Mouse (Mus musculus): ENCODE results near the gene Map4k4. TPM values are rescaled to one million over a fixed set of nuclear protein-coding genes. Genes with fewer than 3 reads are reported as not detected.

Map4k4 gene
- polyA plus RNA-seq, 1 experiment from 2014 or later, result 52.6 TPM

- Histone ChIP-seq H3K27ac (no peak overlapping the region), H3K27me3 (no peaks in the 10 kb centered on the region), H3K4me3 (no peak overlapping the region), H3K36me3 (no peaks in the 10 kb centered on the region), H3K4me1 (replicated peaks) (no peaks in the 10 kb centered on the region), H3K9me3 (no peaks in the 10 kb centered on the region), H3K9ac (no peak overlapping the region), H3K4me2 (no peak overlapping the region)
- 90% methylated on average over 6 of the region's 6 CpGs for WGBS
- no peak for ATAC-seq (ENCODE audit: low FRiP score)
These were observed 145.0 kb downstream of the Map4k4 start for GRCm38 (mm10) chr1:40045686-40046085.

GRCm38 (mm10) chr1:40046600-40046999, 145.9 kb downstream of the Map4k4 start:
- no peak overlapping the region for H3K4me3 ChIP-seq
- 86% methylated on average over 5 of the region's 5 CpGs for WGBS

GRCm38 (mm10) chr1:40051157-40051556, 150.4 kb downstream of the Map4k4 start:
- H3K36me3 ChIP-seq, result no peaks in the 10 kb centered on the region
- H3K27ac ChIP-seq, result no peak overlapping the region
- no peak for ATAC-seq (ENCODE audit: low FRiP score)
- H3K4me2 ChIP-seq, result no peak overlapping the region
- H3K27me3 ChIP-seq, result no peaks in the 10 kb centered on the region
- H3K4me1 ChIP-seq (replicated peaks), result no peaks in the 10 kb centered on the region
- 95% methylated on average over 6 of the region's 6 CpGs for WGBS
- H3K9me3 ChIP-seq, result no peaks in the 10 kb centered on the region
- H3K9ac ChIP-seq, result no peak overlapping the region
- H3K4me3 ChIP-seq, result no peak overlapping the region

More at GRCm38 (mm10) chr1:40046600-40046999, 145.9 kb downstream of the Map4k4 start:
- H3K9ac ChIP-seq, result no peak overlapping the region
- H3K9me3 ChIP-seq, result no peaks in the 10 kb centered on the region
- no peak overlapping the region for H3K27ac ChIP-seq
- H3K4me2 ChIP-seq, result no peak overlapping the region
- H3K36me3 ChIP-seq, result no peaks in the 10 kb centered on the region
- ATAC-seq (ENCODE audit: low FRiP score), result no peak
- no peaks in the 10 kb centered on the region for H3K27me3 ChIP-seq
- H3K4me1 ChIP-seq (replicated peaks), result no peaks in the 10 kb centered on the region

- H3K27me3 ChIP-seq, result no peaks in the 10 kb centered on the region
- H3K4me2 ChIP-seq, result no peak overlapping the region
- 71% methylated on average over 8 of the region's 8 CpGs for WGBS
- no peaks in the 10 kb centered on the region for H3K9me3 ChIP-seq
- no peak overlapping the region for H3K27ac ChIP-seq
- no peak for ATAC-seq (ENCODE audit: low FRiP score)
- no peaks in the 10 kb centered on the region for H3K36me3 ChIP-seq
- H3K4me1 ChIP-seq (replicated peaks), result no peaks in the 10 kb centered on the region
- no peak overlapping the region for H3K9ac ChIP-seq
- no peak overlapping the region for H3K4me3 ChIP-seq
These were observed 151.4 kb downstream of the Map4k4 start for GRCm38 (mm10) chr1:40052156-40052555.

- no peak for ATAC-seq (ENCODE audit: low FRiP score)
- H3K4me2 ChIP-seq, result no peak overlapping the region
- H3K27me3 ChIP-seq, result no peaks in the 10 kb centered on the region
- H3K9me3 ChIP-seq, result no peaks in the 10 kb centered on the region
- H3K4me3 ChIP-seq, result no peak overlapping the region
- no peak overlapping the region for H3K27ac ChIP-seq
- no peak overlapping the region for H3K9ac ChIP-seq
- 84% methylated on average over 5 of the region's 5 CpGs for WGBS
- H3K36me3 ChIP-seq, result no peaks in the 10 kb centered on the region
- no peaks in the 10 kb centered on the region for H3K4me1 ChIP-seq (replicated peaks)
These were observed 152.4 kb downstream of the Map4k4 start for GRCm38 (mm10) chr1:40053071-40053470.

GRCm38 (mm10) chr1:40055051-40055450, 154.3 kb downstream of the Map4k4 start:
- ATAC-seq (ENCODE audit: low FRiP score), result no peak
- Histone ChIP-seq H3K27me3 (no peaks in the 10 kb centered on the region), H3K4me1 (replicated peaks) (no peaks in the 10 kb centered on the region; the same call in 1 of the 2 replicates), H3K27ac (no peak overlapping the region), H3K9me3 (no peaks in the 10 kb centered on the region), H3K4me2 (no peak overlapping the region), H3K4me3 (no peak overlapping the region), H3K36me3 (no peaks in the 10 kb centered on the region), H3K9ac (no peak overlapping the region)
- WGBS, result 77% methylated on average over 7 of the region's 7 CpGs

- Histone ChIP-seq H3K27me3 (no peaks in the 10 kb centered on the region), H3K9me3 (no peaks in the 10 kb centered on the region), H3K4me1 (replicated peaks) (no peaks in the 10 kb centered on the region; the same call in 1 of the 2 replicates), H3K4me3 (no peak overlapping the region), H3K9ac (no peak overlapping the region), H3K36me3 (no peaks in the 10 kb centered on the region), H3K4me2 (no peak overlapping the region), H3K27ac (no peak overlapping the region)
- 92% methylated on average over 5 of the region's 5 CpGs for WGBS
- no peak for ATAC-seq (ENCODE audit: low FRiP score)
These were observed 155.2 kb downstream of the Map4k4 start for GRCm38 (mm10) chr1:40055963-40056362.

GRCm38 (mm10) chr1:40057351-40057750, 156.6 kb downstream of the Map4k4 start:
- no peak overlapping the region for H3K27ac ChIP-seq
- H3K4me3 ChIP-seq, result no peak overlapping the region
- WGBS, result 84% methylated on average over 5 of the region's 5 CpGs
- H3K9me3 ChIP-seq, result no peaks in the 10 kb centered on the region
- H3K27me3 ChIP-seq, result no peaks in the 10 kb centered on the region
- H3K4me2 ChIP-seq, result no peak overlapping the region
- H3K9ac ChIP-seq, result no peak overlapping the region
- no peak for ATAC-seq (ENCODE audit: low FRiP score)
- H3K36me3 ChIP-seq, result no peaks in the 10 kb centered on the region
- no peaks in the 10 kb centered on the region; the same call in 1 of the 2 replicates for H3K4me1 ChIP-seq (replicated peaks)

GRCm38 (mm10) chr1:40058013-40058412, 157.3 kb downstream of the Map4k4 start:
- Histone ChIP-seq H3K9me3 (no peaks in the 10 kb centered on the region), H3K27ac (no peak overlapping the region), H3K4me1 (replicated peaks) (no peaks in the 10 kb centered on the region; the same call in 1 of the 2 replicates), H3K9ac (no peak overlapping the region), H3K4me2 (no peak overlapping the region), H3K4me3 (no peak overlapping the region), H3K36me3 (no peaks in the 10 kb centered on the region), H3K27me3 (no peaks in the 10 kb centered on the region)
- ATAC-seq (ENCODE audit: low FRiP score), result no peak
- 66% methylated on average over 11 of the region's 11 CpGs for WGBS

GRCm38 (mm10) chr1:40059122-40059774, 158.5 kb downstream of the Map4k4 start:
- Histone ChIP-seq H3K27ac (no peak overlapping the region), H3K27me3 (no peaks in the 10 kb centered on the region), H3K4me1 (replicated peaks) (no peaks in the 10 kb centered on the region; the same call in 1 of the 2 replicates), H3K36me3 (no peaks in the 10 kb centered on the region), H3K9me3 (no peaks in the 10 kb centered on the region), H3K9ac (no peak overlapping the region), H3K4me3 (no peak overlapping the region), H3K4me2 (no peak overlapping the region)
- ATAC-seq (ENCODE audit: low FRiP score), result no peak
- 84% methylated on average over 4 of the region's 4 CpGs for WGBS

GRCm38 (mm10) chr1:40061359-40061758, 160.6 kb downstream of the Map4k4 start:
- H3K4me3 ChIP-seq, result no peak overlapping the region
- WGBS, result 73% methylated on average over 9 of the region's 9 CpGs
- ATAC-seq (ENCODE audit: low FRiP score), result no peak
- no peaks in the 10 kb centered on the region for H3K27me3 ChIP-seq
- no peaks in the 10 kb centered on the region; the same call in 1 of the 2 replicates for H3K4me1 ChIP-seq (replicated peaks)
- no peaks in the 10 kb centered on the region for H3K36me3 ChIP-seq
- no peak overlapping the region for H3K4me2 ChIP-seq
- H3K9ac ChIP-seq, result no peak overlapping the region
- H3K9me3 ChIP-seq, result no peaks in the 10 kb centered on the region
- no peak overlapping the region for H3K27ac ChIP-seq

- ATAC-seq (ENCODE audit: low FRiP score), result no peak; the same call in 1 of the 2 replicates
- no peaks in the 10 kb centered on the region for H3K9me3 ChIP-seq
- WGBS, result 67% methylated on average over 4 of the region's 4 CpGs
- no peak overlapping the region for H3K4me3 ChIP-seq
- no peaks in the 10 kb centered on the region; the same call in 1 of the 2 replicates for H3K4me1 ChIP-seq (replicated peaks)
- no peak overlapping the region for H3K9ac ChIP-seq
- H3K27ac ChIP-seq, result no peak overlapping the region
- H3K27me3 ChIP-seq, result no peaks in the 10 kb centered on the region
- H3K36me3 ChIP-seq, result no peaks in the 10 kb centered on the region
- no peak overlapping the region for H3K4me2 ChIP-seq
These were observed 162.7 kb downstream of the Map4k4 start for GRCm38 (mm10) chr1:40063409-40063808.

- Histone ChIP-seq H3K27ac (no peak overlapping the region), H3K36me3 (no peaks in the 10 kb centered on the region), H3K4me3 (no peak overlapping the region), H3K4me1 (replicated peaks) (no peaks in the 10 kb centered on the region), H3K9me3 (no peaks in the 10 kb centered on the region), H3K27me3 (no peaks in the 10 kb centered on the region), H3K4me2 (no peak overlapping the region), H3K9ac (no peak overlapping the region)
- 92% methylated on average over 8 of the region's 8 CpGs for WGBS
- ATAC-seq (ENCODE audit: low FRiP score), result no peak
These were observed 163.8 kb downstream of the Map4k4 start for GRCm38 (mm10) chr1:40064508-40064907.

Data from hindbrain, embryonic 13.5 days (tissue).